Mouse (Mus musculus): ENCODE data around the gene Txlnb. TPM values are rescaled to one million over a fixed set of nuclear protein-coding genes. Genes with fewer than 3 reads are reported as not detected.
A peak's percentile ranks its signal among the peaks of the same experiment; 100 is the strongest.
"Not testable (repeated sequence)": the region's sequence is repeated elsewhere in the genome, so short reads cannot be mapped to it uniquely, and the experiment has no call there.

Txlnb gene
- total RNA-seq, 2 experiments from 2014 or later, result 0.21 TPM

- no peak for DNase-seq (ENCODE audit: low spot score in 2 of 2)
These were observed 19.0 kb downstream of the Txlnb start for GRCm38 (mm10) chr10:17815052-17815451.

GRCm38 (mm10) chr10:17820422-17820821, 24.4 kb downstream of the Txlnb start:
- not testable (repeated sequence) for DNase-seq (ENCODE audit: low spot score in 2 of 2)

GRCm38 (mm10) chr10:17827391-17827790, 31.4 kb downstream of the Txlnb start:
- no peak for DNase-seq (ENCODE audit: low spot score in 2 of 2)

GRCm38 (mm10) chr10:17829205-17829604, 33.2 kb downstream of the Txlnb start:
- no peak for DNase-seq (ENCODE audit: low spot score in 2 of 2)

GRCm38 (mm10) chr10:17831041-17831440, 35.0 kb downstream of the Txlnb start:
- DNase-seq (ENCODE audit: low spot score in 2 of 2), result no peak

- DNase-seq (ENCODE audit: low spot score in 2 of 2), result no peak
These were observed 39.0 kb downstream of the Txlnb start for GRCm38 (mm10) chr10:17835031-17835430.

- DNase-seq (ENCODE audit: low spot score in 2 of 2), result no peak
These were observed 40.2 kb downstream of the Txlnb start for GRCm38 (mm10) chr10:17836275-17836674.

GRCm38 (mm10) chr10:17842030-17842429, 46.0 kb downstream of the Txlnb start:
- peak in 1 of 2 experiments; percentile 1 for DNase-seq (ENCODE audit: low spot score in 2 of 2)

- DNase-seq (ENCODE audit: low spot score in 2 of 2), result peak in 1 of 2 experiments; percentile 18
These were observed 48.9 kb downstream of the Txlnb start for GRCm38 (mm10) chr10:17844781-17845537.

GRCm38 (mm10) chr10:17857647-17858261, 61.7 kb downstream of the Txlnb start:
- no peak for DNase-seq (ENCODE audit: low spot score in 2 of 2)

- peak; percentile 17 to 35 for DNase-seq (ENCODE audit: low spot score in 2 of 2)
These were observed 64.9 kb downstream of the Txlnb start for GRCm38 (mm10) chr10:17860701-17861480.

- DNase-seq (ENCODE audit: low spot score in 2 of 2), result peak; percentile 67 to 86
These were observed 74.0 kb downstream of the Txlnb start for GRCm38 (mm10) chr10:17869822-17870662.

- DNase-seq (ENCODE audit: low spot score in 2 of 2), result no peak
These were observed 82.2 kb downstream of the Txlnb start for GRCm38 (mm10) chr10:17878002-17878919.

GRCm38 (mm10) chr10:17880038-17880437, 84.0 kb downstream of the Txlnb start:
- no peak for DNase-seq (ENCODE audit: low spot score in 2 of 2)

- no peak for DNase-seq (ENCODE audit: low spot score in 2 of 2)
These were observed 84.7 kb downstream of the Txlnb start for GRCm38 (mm10) chr10:17880724-17881123.

Other genes starting within 250 kb of the Txlnb start
- gene Cited2, start 73.0 kb upstream of the Txlnb start, total RNA-seq (2021), result 10 to 100 TPM; 35.7 to 36.8 TPM
- 10 to 100 TPM; 28.0 to 33.0 TPM for gene Heca, start 151.8 kb downstream of the Txlnb start, total RNA-seq (2021)
- gene Abracl, start 227.1 kb downstream of the Txlnb start, total RNA-seq (2021), result 10 to 100 TPM; 24.9 to 31.0 TPM

Measured in layer of hippocampus, postnatal 14 days (tissue).